Mouse (Mus musculus): ENCODE data around the gene Cacnb1. TPM values are rescaled to one million over a fixed set of nuclear protein-coding genes. Genes with fewer than 3 reads are reported as not detected.
A peak's percentile ranks its signal among the peaks of the same experiment; 100 is the strongest.

The Cacnb1 gene
- total RNA-seq, 2 experiments from 2014 or later = 0.34 TPM; not detected in 1

GRCm38 (mm10) chr11:98044074-98044473 is 21.2 kb upstream of the Cacnb1 start:
- no peak for ATAC-seq (replicated peaks; ENCODE audit: low FRiP score, poor library complexity, severe bottlenecking)

GRCm38 (mm10) chr11:98042741-98043140 is 19.9 kb upstream of the Cacnb1 start:
- no peak for ATAC-seq (replicated peaks; ENCODE audit: low FRiP score, poor library complexity, severe bottlenecking)

- no peak for ATAC-seq (replicated peaks; ENCODE audit: low FRiP score, poor library complexity, severe bottlenecking)
Measured at GRCm38 (mm10) chr11:98040975-98041374, 18.1 kb upstream of the Cacnb1 start.

- no peak for ATAC-seq (replicated peaks; ENCODE audit: low FRiP score, poor library complexity, severe bottlenecking)
Measured at GRCm38 (mm10) chr11:98037871-98038270, 15.0 kb upstream of the Cacnb1 start.

GRCm38 (mm10) chr11:98035977-98036377 is 13.1 kb upstream of the Cacnb1 start:
- no peak for ATAC-seq (replicated peaks; ENCODE audit: low FRiP score, poor library complexity, severe bottlenecking)

- no peak for ATAC-seq (replicated peaks; ENCODE audit: low FRiP score, poor library complexity, severe bottlenecking)
Measured at GRCm38 (mm10) chr11:98034840-98035239, 12.0 kb upstream of the Cacnb1 start.

GRCm38 (mm10) chr11:98034061-98034460 is 11.2 kb upstream of the Cacnb1 start:
- ATAC-seq (replicated peaks; ENCODE audit: low FRiP score, poor library complexity, severe bottlenecking) = no peak

GRCm38 (mm10) chr11:98031443-98031770 is 8.6 kb upstream of the Cacnb1 start:
- ATAC-seq (replicated peaks; ENCODE audit: low FRiP score, poor library complexity, severe bottlenecking) = no peak

- no peak for ATAC-seq (replicated peaks; ENCODE audit: low FRiP score, poor library complexity, severe bottlenecking)
Measured at GRCm38 (mm10) chr11:98030701-98031442, 8.0 kb upstream of the Cacnb1 start.

GRCm38 (mm10) chr11:98027785-98028184 is 5.0 kb upstream of the Cacnb1 start:
- ATAC-seq (replicated peaks; ENCODE audit: low FRiP score, poor library complexity, severe bottlenecking) = no peak

GRCm38 (mm10) chr11:98027297-98027688 is 4.5 kb upstream of the Cacnb1 start:
- peak; percentile 1; the same call in 1 of the 2 replicates for ATAC-seq (replicated peaks; ENCODE audit: low FRiP score, poor library complexity, severe bottlenecking)

- peak; percentile 90 for ATAC-seq (replicated peaks; ENCODE audit: low FRiP score, poor library complexity, severe bottlenecking)
Measured at GRCm38 (mm10) chr11:98026570-98027296, 3.9 kb upstream of the Cacnb1 start, which contains the start of gene Rpl19. TSS of gene Rpl19 (plus strand) at chr11:98026710.

GRCm38 (mm10) chr11:98026248-98026569 is 3.4 kb upstream of the Cacnb1 start:
- no peak for ATAC-seq (replicated peaks; ENCODE audit: low FRiP score, poor library complexity, severe bottlenecking)

GRCm38 (mm10) chr11:98024516-98024915 is 1.7 kb upstream of the Cacnb1 start:
- no peak for ATAC-seq (replicated peaks; ENCODE audit: low FRiP score, poor library complexity, severe bottlenecking)

- ATAC-seq (replicated peaks; ENCODE audit: low FRiP score, poor library complexity, severe bottlenecking) = no peak
Measured at GRCm38 (mm10) chr11:98022253-98022554, 630 bp downstream of the Cacnb1 start.

- ATAC-seq (replicated peaks; ENCODE audit: low FRiP score, poor library complexity, severe bottlenecking) = no peak
Measured at GRCm38 (mm10) chr11:98021565-98022252, 1.1 kb downstream of the Cacnb1 start.

GRCm38 (mm10) chr11:98021118-98021517 is 1.7 kb downstream of the Cacnb1 start:
- ATAC-seq (replicated peaks; ENCODE audit: low FRiP score, poor library complexity, severe bottlenecking) = no peak

GRCm38 (mm10) chr11:98020710-98021109 is 2.1 kb downstream of the Cacnb1 start:
- ATAC-seq (replicated peaks; ENCODE audit: low FRiP score, poor library complexity, severe bottlenecking) = no peak

- no peak for ATAC-seq (replicated peaks; ENCODE audit: low FRiP score, poor library complexity, severe bottlenecking)
Measured at GRCm38 (mm10) chr11:98019883-98020610, 2.8 kb downstream of the Cacnb1 start.

- no peak for ATAC-seq (replicated peaks; ENCODE audit: low FRiP score, poor library complexity, severe bottlenecking)
Measured at GRCm38 (mm10) chr11:98018858-98019641, 3.8 kb downstream of the Cacnb1 start.

Data from erythroblast, adult 5-6 weeks (primary cell).